Comparison of ENCODE assay signal across 22 mouse cellular contexts in the genomic region with DNA sequence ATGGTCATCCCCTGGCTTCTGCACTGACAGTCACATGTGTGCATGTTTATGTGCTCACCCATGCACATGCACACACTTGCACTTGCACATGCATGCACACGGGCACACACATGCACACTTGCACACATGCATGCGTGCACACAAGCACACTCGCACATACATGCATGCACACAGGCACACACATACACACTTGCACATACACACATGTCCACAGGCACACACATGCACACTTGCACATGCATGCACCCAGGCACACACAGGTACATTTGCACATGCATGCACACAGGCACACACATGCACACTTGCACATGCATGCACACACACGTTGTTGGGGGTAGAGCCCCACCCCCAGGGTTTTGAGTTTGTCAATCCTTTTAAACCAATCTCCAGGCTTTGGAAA. TPM values are rescaled to one million over a fixed set of nuclear protein-coding genes. Genes with fewer than 3 reads are reported as not detected.
"Had no signal": no experiment of that assay in that cellular context is flagged by ENCODE, and none has a peak within 500 bp of the region (broad histone marks: within the 10 kb centered on the region; RNA-seq: fewer than 3 reads in every experiment).

No protein-coding gene starts in this region.

- DNase-seq: kidney, adult 2 months; kidney, postnatal 10 days; kidney, postnatal 4 days; liver, embryonic 13.5 days; lung, adult 2 months; lung, postnatal 14 days; lung, postnatal 4 days; midbrain, embryonic 14.5 days; retina, postnatal 1 day; right cerebral cortex, postnatal 25 days; spleen, adult 18-20 months; thymus, adult 2 months; thymus, postnatal 14 days; thymus, postnatal 4 days had no signal

- H3K4me2 ChIP-seq: liver, embryonic 13.5 days; midbrain, embryonic 11.5 days; neural tube, embryonic 13.5 days; stomach, embryonic 15.5 days had no signal

- H3K27ac ChIP-seq: liver, embryonic 13.5 days; neural tube, embryonic 13.5 days; stomach, embryonic 15.5 days had no signal

- ATAC-seq: intestine, postnatal 0 days had no signal

- H3K9me3 ChIP-seq: liver, embryonic 13.5 days; neural tube, embryonic 13.5 days; stomach, embryonic 15.5 days had no signal

- H3K4me3 ChIP-seq: liver, embryonic 13.5 days; neural tube, embryonic 13.5 days; stomach, embryonic 15.5 days had no signal

- H3K36me3 ChIP-seq: liver, embryonic 13.5 days; neural tube, embryonic 13.5 days; stomach, embryonic 15.5 days had no signal

- H3K9ac ChIP-seq: liver, embryonic 13.5 days; neural tube, embryonic 13.5 days; stomach, embryonic 15.5 days had no signal

- H3K27me3 ChIP-seq: liver, embryonic 13.5 days; neural tube, embryonic 13.5 days; stomach, embryonic 15.5 days had no signal

RNA-seq across cellular contexts. Expression of a gene that starts 18.2 kb away (rescaled TPM):
- polyA plus RNA-seq: intestine, postnatal 0 days; kidney, adult 2 months; limb, embryonic 14.5 days; liver, adult 2 months; liver, embryonic 13.5 days; liver, embryonic 16.5 days; lung, adult 2 months; lung, embryonic 16.5 days; midbrain, embryonic 14.5 days; neural tube, embryonic 13.5 days; thymus, adult 2 months had no signal

RNA-seq across cellular contexts. Expression of a gene that starts 21.2 kb away (rescaled TPM):
- polyA plus RNA-seq: liver, adult 2 months; liver, embryonic 16.5 days had no signal
